Mouse (Mus musculus) c-Kit-positive CD71-positive TER-119-positive erythroid progenitor cells, embryonic 14.5 days (primary cell): ENCODE measurements at regions not wholly inside any gene's neighbourhood (a gene's known extent, or its start where the extent isn't known, plus 50 kb on each side); places are given as distances from the start of the nearest gene placed in this dataset.
"Not testable (repeated sequence)": the region's sequence is repeated elsewhere in the genome, so short reads cannot be mapped to it uniquely, and the experiment has no call there.

Experiments used
- DNase-seq: peaks from one replicate; pipeline ENCODE4 v3.0.0-alpha.2; 2013; ENCODE audit warnings: low spot score

DNA sequence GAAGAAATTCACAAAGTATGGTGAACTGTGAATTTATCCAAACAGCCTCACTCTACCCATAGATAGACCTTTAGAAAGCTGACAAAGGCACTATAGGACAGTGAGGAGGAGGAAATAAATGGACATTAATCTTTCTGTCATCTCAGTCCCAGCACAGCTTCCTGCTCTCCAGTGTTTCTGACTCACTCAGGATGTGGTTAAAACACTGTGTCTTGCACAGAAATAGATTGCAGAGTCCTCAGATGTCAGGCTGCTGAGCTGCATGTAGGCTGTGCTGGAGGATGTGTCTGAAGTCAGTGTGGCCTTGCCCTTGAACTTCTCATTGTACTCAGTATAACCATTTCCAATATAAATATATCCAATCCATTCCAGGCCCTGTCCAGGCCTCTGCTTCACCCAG, 735.6 kb upstream of the Zfp386 start:
- DNase-seq: no peak

DNA sequence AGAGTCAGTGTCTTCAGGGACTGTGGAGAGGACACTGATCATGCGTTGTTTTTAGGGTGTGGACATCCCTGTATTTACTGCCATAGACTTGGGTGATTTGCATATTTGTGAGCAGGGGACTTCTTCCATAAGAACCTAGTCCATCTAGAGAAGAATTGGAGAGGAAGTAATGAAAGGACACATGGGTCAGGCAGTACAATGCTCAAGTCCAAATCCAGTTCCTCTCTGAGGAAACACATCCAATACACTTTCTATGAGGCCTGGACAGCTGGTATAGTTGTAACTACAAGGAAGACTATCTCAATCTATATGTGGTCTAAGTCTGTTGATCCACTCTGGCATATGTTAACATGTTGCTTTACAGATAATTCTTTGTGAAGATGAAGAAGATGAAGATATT, 734.9 kb upstream of the Zfp386 start:
- not testable (repeated sequence) for DNase-seq

DNA sequence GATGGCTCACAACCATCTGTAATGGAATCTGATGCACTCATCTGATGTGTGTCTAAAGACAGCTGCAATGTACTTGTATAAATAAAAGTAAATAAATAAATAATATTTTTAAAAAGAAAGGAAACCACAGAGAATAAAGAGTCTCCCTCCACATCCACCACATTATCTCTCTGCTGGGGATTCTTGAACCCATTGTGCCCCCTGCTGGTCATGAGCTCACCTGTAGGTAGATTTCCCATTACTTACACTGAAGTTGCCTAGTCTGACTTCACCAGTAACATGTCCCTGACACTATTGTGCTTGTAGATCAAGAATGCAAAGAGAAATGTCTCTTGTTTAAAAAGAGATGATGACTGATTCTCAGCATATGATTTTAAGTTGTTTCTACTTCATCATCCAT, 726.9 kb upstream of the Zfp386 start:
- DNase-seq: not testable (repeated sequence)

DNA sequence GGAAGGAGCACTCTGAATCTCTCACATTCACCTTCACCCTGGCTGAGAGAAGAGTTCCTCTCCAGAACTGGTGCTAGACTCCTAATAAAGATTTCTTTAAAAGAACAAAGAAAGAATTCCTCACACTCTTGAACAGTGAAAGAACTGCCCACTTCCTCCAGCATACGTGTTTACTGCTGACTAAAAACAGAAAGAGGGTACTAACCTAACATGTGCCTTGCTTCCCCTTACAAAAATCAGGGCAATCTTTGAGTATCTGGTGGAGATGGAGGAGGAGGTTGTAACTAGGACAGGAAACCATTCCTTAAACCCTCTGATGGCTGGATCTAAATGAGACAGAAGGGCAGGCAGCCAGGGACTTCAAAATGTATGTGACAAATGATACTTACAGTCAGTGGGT, 719.1 kb upstream of the Zfp386 start:
- no peak for DNase-seq

DNA sequence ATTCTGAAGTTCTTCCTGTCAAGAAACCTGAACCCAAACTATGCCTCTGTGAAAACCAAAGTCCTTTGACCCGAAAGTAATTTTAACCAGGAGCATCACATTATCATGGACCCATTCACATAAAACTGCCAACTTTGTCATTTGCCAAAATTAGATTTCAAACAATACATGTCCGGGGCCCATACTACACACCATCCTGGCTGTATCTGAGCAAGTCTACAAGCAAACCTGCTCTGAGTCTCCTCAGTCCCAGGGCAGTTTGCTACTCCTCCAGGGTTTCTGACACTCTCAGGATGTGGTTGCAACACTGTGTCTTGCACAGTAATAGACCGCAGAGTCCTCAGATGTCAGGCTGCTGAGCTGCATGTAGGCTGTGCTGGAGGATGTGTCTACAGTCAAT, 712.8 kb upstream of the Zfp386 start:
- DNase-seq: not testable (repeated sequence)

DNA sequence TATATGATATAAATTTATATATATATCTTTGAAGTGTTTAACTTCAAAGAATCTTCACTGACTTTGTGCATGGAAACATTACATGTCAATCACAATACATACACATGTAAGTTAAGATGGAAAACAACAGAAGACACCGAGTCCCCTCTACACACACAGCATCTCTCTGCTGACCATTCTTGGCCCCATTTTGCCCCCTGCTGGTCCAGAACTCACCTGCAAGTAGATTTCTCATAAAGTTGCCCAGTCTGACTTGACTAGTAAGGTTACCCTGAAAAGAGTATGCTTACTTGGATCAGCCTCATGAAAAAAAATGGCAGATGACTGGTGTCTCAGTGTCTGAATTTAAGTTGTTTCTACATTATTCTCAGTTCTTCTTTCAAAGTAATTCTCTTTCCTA, 710.9 kb upstream of the Zfp386 start:
- no peak for DNase-seq

DNA sequence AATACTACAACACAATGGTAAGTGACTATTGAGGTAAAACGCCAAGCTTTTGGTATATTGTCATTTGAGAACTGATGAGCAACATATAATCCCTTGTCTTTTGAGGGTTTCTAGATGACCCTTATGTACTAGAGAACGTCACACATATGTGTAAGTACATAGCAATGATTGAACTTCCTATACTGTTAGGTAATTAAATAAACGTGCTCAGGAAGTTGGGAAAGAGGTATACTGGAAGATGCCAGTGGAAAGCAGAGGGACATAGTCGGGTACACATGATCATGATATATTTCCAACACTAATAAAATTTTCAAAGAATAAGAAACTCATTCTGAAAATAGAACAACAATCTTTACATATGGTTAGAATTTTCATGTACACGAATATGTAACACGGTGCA, 701.4 kb upstream of the Zfp386 start:
- DNase-seq: not testable (repeated sequence)

DNA sequence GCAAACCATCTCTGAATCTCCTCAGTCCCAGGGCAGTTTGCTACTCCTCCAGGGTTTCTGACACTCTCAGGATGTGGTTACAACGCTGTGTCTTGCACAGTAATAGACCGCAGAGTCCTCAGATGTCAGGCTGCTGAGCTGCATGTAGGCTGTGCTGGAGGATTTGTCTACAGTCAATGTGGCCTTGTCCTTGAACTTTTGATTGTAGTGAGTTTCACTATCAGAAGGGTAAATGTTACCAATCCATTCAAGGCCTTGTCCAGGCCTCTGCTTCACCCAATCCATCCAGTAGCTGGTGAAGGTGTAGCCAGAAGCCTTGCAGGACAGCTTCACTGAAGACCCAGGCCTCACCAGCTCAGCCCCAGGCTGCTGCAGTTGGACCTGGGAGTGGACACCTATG, 688.5 kb upstream of the Zfp386 start:
- not testable (repeated sequence) for DNase-seq

DNA sequence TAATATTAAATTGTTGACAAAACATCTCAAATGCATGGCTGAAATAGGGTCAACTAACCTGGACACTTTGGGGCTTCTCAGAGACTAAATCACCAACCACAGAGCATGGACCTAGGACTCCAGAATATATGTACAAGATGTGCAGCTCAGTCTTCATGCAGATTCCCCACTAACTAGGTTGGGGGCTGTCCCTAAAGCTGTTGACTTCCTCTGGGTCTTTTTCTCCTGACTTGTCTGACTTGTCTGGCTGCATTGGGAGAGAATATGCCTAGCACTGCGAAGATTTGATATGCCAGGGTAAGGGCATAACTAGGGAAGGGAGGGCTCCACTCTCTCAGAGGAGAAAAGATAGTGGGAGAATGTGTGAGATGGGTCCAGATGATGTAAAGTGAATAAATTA, 681.9 kb upstream of the Zfp386 start:
- DNase-seq: not testable (repeated sequence)

DNA sequence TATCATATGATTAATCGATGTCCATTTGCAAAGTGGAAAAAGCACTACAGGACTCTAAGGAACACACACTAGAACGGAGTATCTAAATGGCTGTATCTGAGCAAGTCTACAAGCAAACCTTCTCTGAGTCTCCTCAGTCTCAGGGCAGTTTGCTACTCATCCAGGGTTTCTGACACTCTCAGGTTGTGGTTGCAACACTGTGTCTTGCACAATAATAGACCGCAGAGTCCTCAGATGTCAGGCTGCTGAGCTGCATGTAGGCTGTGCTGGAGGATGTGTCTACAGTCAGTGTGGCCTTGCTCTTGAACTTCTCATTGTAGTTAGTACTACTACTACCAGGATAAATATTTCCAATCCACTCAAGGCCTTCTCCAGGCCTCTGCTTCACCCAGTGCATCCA, 675.7 kb upstream of the Zfp386 start:
- not testable (repeated sequence) for DNase-seq

DNA sequence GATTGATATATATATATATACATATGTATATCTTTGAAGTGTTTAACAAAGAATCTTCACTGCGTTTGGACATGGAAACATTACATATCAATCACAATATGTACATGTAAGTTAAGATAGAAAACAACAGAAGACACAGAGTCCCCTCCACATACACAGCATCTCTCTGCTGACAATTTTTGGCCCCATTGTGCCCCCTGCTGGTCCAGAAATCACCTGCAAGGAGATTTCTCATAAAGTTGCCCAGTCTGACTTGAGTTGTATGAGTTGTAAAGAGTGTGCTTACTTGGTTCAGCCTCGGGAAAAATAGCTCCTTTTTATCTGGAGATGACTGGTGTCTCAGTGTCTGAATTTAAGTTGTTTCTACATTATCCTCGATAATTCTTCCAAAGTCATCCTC, 674.5 kb upstream of the Zfp386 start:
- not testable (repeated sequence) for DNase-seq

DNA sequence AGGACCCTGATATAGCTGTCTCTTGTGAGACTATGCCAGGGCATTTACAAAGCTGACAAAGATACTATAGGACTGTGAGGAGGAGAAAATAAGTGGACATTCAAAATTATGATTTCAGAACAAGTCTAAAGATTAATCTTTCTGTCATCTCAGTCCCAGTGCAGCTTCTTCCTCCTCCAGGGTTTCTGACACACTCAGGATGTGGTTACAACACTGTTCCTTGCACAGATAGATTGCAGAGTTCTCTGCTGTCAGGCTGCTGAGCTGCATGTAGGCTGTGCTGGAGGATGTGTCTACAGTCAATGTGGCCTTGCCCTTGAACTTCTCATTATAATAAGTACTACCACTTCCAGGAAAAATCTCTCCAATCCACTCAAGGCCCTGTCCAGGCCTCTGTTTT, 661.0 kb upstream of the Zfp386 start:
- not testable (repeated sequence) for DNase-seq

DNA sequence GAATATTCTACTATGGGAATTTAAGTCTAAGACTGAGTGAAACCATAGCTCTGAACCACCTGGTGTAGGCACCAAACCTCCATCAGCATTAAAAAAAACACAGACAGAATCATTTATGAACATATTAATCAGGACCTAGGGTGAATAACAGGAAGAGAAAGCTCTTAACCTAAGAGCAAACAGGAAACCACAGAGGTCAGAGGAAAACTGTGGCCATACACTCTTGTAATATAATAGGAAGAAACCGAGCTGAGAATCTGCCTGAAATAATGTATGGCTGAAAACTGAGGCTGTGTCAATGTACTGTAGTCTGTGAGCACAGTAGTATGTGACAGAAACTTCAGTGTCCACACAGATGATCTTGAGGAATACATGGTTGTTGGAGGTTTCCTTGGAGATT, 643.4 kb upstream of the Zfp386 start:
- DNase-seq: no peak

DNA sequence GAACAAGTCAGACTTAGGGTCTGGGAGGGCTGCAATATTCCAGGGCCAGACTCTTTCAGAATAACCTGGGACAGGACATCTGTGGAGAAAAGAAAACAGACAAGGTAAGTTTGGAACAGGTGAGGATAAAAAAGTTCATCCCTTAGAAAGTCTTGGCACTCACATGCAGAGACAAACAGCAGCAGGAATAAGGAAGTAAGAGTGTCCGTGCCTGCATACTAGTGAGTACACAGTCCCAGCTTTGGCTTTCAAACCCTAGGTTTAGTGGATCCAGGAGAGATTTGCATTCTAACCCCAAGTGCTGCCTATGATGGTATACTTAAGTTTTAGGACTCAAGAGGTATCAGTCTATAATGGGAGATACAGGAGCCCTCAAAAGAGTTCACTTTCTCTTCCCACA, 642.9 kb upstream of the Zfp386 start:
- DNase-seq: no peak

DNA sequence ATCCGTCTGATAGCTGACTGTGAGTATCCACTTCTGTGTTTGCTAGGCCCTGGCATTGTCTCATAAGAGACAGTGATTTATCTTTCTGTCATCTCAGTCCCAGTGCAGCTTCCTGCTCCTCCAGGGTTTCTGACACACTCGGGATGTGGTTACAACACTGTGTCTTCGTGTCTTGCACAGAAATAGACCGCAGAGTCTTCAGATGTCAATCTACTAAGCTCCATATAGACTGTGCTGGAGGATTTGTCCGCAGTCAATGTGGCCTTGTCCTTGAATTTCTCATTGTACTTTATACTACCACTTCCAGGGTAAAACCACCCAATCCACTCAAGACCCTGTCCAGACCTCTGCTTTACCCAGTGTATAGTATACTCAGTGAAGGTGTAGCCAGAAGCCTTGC, 601.3 kb upstream of the Zfp386 start:
- DNase-seq: not testable (repeated sequence)

DNA sequence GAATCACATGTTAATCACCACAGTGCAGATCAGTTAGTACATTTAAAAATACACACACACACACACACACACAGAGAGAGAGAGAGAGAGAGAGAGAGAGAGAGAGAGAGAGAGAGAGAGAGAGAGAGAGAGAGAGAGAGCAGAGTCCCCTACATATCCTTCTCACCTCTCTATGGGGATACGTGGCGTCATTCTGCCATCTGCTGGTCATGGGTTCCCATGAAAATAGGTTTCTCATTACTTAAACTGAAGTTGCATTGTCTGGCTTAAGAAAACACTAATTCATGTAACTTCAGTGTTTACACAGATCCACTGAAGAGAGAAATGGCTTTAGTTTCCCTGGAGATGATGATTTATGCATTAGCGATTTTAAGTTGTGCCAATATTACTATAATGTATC, 594.9 kb upstream of the Zfp386 start:
- DNase-seq: not testable (repeated sequence)

DNA sequence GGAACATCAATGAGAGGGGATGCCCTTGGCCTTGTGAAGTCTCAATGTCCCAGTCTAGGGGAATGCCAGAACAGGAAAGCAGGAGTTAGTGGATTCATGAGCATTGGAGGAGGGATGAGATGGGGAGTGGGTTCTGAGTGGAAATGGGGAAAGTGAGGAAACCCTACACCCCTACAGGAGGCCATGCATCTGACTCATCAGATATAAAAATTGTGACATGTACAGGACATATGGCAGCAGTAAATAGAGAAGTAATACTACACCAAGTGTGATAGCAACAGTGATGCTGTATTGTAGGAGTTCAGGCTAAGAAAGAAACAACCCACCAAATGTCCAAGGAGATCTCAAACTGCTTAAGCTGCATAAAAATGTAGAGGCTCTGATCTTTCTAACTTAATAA, 582.7 kb upstream of the Zfp386 start:
- not testable (repeated sequence) for DNase-seq

DNA sequence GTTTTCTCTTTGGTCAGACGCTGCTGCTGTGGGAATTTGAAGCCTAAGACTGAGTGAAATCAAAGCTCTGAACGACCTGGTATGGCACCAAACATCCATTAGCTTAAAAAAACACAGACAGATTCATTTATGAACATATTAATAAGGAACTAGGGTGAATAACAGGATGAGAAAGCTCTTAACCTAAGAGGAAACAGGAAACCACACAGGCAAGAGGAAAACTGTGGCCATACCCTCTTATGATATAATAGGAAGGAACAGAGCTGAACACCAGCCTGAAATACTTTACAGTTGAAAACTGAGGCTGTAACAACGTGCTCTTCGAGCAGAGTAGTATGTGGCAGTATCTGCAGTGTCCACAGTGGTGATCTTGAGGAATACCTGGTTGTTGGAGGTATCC, 579.5 kb upstream of the Zfp386 start:
- not testable (repeated sequence) for DNase-seq

DNA sequence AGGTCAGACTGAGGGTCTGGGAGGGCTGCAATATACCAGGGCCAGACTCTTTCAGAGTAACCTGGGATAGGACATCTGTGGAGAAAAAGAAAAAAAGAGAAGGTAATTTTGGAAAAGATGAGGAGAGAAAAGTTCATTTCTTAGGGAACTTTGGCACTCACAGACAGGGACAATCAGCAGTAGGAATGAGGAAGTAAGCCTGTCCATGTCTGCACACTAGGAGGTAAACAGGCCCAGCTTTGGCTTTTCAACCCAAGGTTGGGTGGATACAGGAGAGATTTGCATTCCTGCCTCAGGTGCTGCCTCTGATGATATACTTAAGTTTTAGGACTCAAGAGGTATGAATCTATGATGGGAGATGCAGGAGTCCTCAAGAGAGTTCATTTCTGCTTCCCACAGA, 579.0 kb upstream of the Zfp386 start:
- DNase-seq: not testable (repeated sequence)

DNA sequence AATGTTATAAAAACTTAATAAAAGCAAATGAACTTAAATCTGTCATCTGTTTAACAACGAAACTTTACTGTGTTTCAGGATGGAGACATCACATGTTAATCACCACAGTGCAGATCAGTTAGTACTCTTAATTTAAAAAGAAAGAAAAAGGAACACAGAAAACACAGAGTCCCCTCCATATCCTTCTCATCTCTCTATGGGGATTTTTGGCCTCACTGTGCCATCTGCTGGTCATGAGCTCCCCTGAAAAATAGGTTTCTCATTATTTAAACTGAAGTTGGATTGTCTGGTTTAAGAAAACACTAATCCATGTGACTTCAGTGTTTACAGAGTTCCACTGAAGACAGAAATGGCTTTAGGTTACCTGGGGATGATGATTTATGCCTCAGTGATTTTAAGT, 548.7 kb upstream of the Zfp386 start:
- no peak for DNase-seq

DNA sequence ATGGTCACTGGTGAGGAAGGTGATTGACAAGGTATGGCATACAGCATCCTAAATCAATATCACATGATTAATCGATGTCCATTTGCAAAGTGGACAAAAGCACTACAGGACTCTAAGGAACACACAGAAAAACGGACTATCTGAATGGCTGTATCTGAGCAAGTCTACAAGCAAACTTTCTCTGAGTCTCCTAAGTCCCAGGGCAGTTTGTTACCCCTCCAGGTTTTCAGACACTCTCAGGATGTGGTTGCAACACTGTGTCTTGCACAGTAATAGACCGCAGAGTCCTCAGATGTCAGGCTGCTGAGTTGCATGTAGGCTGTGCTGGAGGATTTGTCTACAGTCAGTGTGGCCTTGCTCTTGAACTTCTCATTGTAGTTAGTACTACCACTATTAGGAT, 540.2 kb upstream of the Zfp386 start:
- DNase-seq: not testable (repeated sequence)

DNA sequence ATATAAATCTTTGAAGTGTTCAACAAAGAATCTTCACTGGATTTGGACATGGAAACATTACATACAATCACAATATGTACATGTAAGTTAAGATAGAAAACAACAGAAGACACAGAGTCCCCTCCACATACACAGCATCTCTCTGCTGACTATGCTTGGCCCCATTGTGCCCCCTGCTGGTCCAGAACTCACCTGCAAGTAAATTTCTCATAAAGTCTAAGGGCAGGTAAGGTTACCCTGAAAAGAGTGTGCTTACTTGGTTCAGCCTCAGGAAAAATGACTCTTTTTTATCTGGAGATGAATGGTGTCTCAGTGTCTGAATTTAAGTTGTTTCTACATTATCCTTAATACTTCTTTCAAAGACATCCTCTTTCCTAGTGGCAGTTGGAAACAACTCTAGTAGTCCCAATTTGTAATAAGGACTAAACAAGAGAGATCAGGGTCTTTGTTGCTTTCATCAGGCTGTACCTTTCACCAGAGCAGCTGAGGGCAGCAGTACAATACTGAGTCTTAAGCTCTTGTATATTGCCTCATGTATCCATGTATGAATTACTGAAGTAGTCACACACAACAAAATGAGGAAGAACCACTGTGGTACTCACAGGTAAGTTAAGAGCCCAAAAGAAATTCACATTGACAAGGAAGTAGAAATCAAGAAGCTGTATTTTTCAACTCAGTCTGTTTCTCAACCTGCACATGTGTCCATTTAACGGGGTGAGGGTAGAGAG, 538.7 kb upstream of the Zfp386 start:
- DNase-seq: not testable (repeated sequence)

DNA sequence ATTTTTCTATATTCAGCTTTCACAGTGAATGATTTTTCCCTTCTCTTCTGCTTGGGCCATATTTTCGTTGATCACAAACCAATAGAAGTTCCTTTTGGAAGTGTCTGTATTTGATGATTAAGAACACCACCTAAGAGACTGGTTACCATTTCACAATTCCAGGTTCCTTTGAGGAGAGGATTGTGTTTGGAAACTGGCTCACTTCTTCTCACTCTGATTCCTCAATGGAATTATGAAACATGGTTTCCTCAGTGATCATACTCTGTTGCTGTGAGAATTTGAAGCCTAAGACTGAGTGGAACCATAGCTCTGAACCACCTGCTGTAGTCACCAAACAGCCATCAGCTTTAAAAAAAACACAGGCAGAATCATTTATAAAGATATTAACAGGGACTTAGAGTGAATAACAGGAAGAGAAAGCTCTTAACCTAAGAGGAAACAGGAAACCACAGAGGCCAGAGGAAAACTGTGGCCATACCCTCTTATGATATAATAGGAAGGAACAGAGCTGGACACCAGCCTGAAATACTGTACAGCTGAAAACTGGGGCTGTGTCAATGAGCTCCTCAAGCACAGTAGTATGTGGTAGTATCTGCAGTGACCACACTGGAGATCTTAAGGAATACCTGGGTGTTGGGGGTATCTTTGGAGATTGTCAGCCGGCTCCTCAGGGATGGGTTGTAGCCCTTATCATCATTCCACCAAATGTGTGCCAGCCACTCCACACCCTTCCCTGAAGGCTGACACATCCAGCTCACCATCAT, 528.6 kb upstream of the Zfp386 start:
- not testable (repeated sequence) for DNase-seq

DNA sequence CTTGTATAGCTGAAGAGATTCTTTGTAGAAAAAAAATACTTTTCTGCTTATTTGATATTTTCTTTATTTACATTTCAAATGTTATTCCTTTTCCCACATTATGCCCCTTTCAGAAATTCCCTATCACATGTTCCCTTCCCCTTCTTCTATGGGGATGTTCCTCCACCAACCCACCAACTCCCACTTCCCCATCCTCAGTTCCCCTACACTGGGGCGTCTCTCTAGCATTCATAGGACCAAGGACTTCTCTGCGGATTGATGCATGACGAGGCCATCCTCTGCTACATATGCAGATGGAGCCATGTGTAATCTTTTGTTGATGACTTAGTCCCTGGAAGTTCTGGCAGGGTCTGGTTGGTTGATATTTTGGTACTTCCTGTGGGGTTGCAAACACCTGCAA, 520.5 kb upstream of the Zfp386 start:
- no peak for DNase-seq
